Mouse (Mus musculus) myocyte (in vitro differentiated cells): ENCODE measurements around the gene Pnmal2.
A peak's percentile ranks its signal among the peaks of the same experiment; 100 is the strongest.

Source experiments
- CEBPB ChIP-seq: IDR thresholded peaks from 2 replicates; pipeline ENCODE4 v1.6.1; 2011; ENCODE audit warnings: mild to moderate bottlenecking, moderate library complexity; ENCODE audit not compliant: poor library complexity, insufficient read depth, severe bottlenecking
- E2F4 ChIP-seq: IDR thresholded peaks from one replicate; pipeline ENCODE4 v1.6.1; 2011; ENCODE audit warnings: mild to moderate bottlenecking, control low read depth, moderate library complexity; ENCODE audit not compliant: insufficient read depth
- MAX ChIP-seq: IDR thresholded peaks from one replicate; pipeline ENCODE4 v1.6.1; 2011; ENCODE audit warnings: low read depth, mild to moderate bottlenecking, control low read depth
- MYOD1 ChIP-seq, 3 experiments: IDR thresholded peaks; one replicate each; pipeline ENCODE4 v1.6.1; 2011; ENCODE audit warnings: control low read depth in 2 of 3, low read depth in 2 of 3, mild to moderate bottlenecking in 2 of 3, moderate library complexity in 1 of 3; ENCODE audit not compliant: insufficient read length in 2 of 3, control insufficient read depth in 1 of 3
- MYOG ChIP-seq, 3 experiments: IDR thresholded peaks; one replicate each; pipeline ENCODE4 v1.6.1; 2011; ENCODE audit warnings: control low read depth in 2 of 3, low read depth in 2 of 3, mild to moderate bottlenecking in 2 of 3; ENCODE audit not compliant: insufficient read length in 2 of 3, control insufficient read depth in 1 of 3, insufficient read depth in 1 of 3
- POLR2A ChIP-seq: IDR thresholded peaks from one replicate; pipeline ENCODE4 v1.6.1; 2011; ENCODE audit warnings: low read depth, mild to moderate bottlenecking, control low read depth, moderate library complexity; ENCODE audit not compliant: insufficient read length
- POLR2AphosphoS2 ChIP-seq: IDR thresholded peaks from one replicate; pipeline ENCODE4 v1.6.1; 2011; ENCODE audit warnings: low read depth, control low read depth; ENCODE audit not compliant: insufficient read length
- TCF12 ChIP-seq: IDR thresholded peaks from one replicate; pipeline ENCODE4 v1.6.1; 2011; ENCODE audit warnings: mild to moderate bottlenecking, control low read depth; ENCODE audit not compliant: poor library complexity, insufficient read depth, severe bottlenecking
- USF1 ChIP-seq: IDR thresholded peaks from one replicate; pipeline ENCODE4 v1.6.1; 2011; ENCODE audit warnings: low read depth, mild to moderate bottlenecking, control low read depth, moderate library complexity

DNA sequence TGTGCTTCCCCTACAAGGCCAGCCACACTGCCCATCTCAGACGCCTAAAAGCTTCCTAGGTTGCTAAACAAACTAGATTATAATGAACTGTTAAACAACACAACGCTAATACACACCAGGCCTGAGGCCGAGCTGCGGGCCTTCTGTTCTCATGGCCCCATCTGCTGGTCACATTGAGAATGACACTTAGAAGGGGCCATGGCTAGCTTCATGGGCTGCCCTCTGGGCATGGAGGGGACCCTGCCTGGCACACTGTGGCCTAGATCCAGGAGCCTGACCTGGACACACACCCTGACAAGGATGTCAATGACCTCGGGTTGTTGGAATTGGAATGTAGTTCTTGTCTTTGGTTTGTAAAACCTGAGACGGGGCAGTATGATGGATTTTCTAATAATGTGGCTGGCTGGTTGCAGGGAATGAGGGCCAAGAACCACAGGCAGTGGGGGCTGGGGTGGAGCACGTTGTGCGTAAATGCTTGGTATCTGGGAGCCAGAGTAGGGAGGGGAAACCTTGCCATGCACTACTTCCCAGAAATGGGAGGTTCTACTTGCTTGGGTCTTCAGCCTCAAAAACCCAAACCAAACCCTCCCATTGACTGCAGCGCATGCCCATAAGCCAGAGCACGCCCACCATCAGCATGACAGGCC lies 30.6 kb upstream of the Pnmal2 start:
- TF ChIP-seq CEBPB = no peak
- peak; percentile 22 for TF ChIP-seq POLR2A
- TF ChIP-seq E2F4 = no peak
- no peak for TF ChIP-seq POLR2AphosphoS2
- TF ChIP-seq MAX = no peak
- no peak for TF ChIP-seq MYOG (IDR thresholded peaks at IDR 0.05; ENCODE audit: control insufficient read depth in 1 of 3, insufficient read depth in 1 of 3, insufficient read length in 2 of 3, low read depth in 2 of 3)
- TF ChIP-seq TCF12 = no peak
- no peak for TF ChIP-seq MYOD1 (IDR thresholded peaks at IDR 0.05; ENCODE audit: control insufficient read depth in 1 of 3, insufficient read length in 2 of 3, low read depth in 2 of 3)
- TF ChIP-seq USF1 = no peak
